Comparison of ENCODE assay signal across 8 mouse cellular contexts in genomic region chr17:31297521-31297939, GRCm38 (mm10). TPM values are rescaled to one million over a fixed set of nuclear protein-coding genes. Genes with fewer than 3 reads are reported as not detected.
DNase-seq lines count a peak whose midpoint lies in the region; ATAC-seq and TF ChIP-seq lines count a peak whose summit lies in the region.

No protein-coding gene starts in this region.

- ATAC-seq in intestine, postnatal 0 days, result peak; percentile 39
- ATAC-seq in lung, embryonic 15.5 days (ENCODE audit: borderline replicate concordance, extremely low read depth, low FRiP score, low TSS enrichment), result peak; percentile 28; the same call in 1 of the 2 replicates

- H3K4me2 ChIP-seq in intestine, postnatal 0 days (replicated peaks; ENCODE audit: low read depth), result peak overlapping the region; percentile 93
- H3K4me2 ChIP-seq in lung, embryonic 15.5 days, result peak overlapping the region; percentile 94

- intact Hi-C loops in left cerebral cortex, postnatal 10 days (cut with DNase I), result no loop called here

- TF ChIP-seq POLR2A in testis, adult 2 months (IDR thresholded peaks at IDR 0.05; ENCODE audit: control insufficient read depth, low read depth, low read length), result no peak
- TF ChIP-seq POLR2A in cerebellum, adult 2 months (IDR thresholded peaks at IDR 0.05; ENCODE audit: borderline replicate concordance, insufficient read depth, low read length), result no peak

- no peaks in the 10 kb centered on the region for H3K4me1 ChIP-seq in intestine, postnatal 0 days (replicated peaks; ENCODE audit: control insufficient read depth, insufficient read depth, low read length)
- H3K4me1 ChIP-seq in lung, embryonic 15.5 days, result peaks cover 26% of the 10 kb centered on the region
- peaks cover 18% of the 10 kb centered on the region for H3K4me1 ChIP-seq in testis, adult 2 months (ENCODE audit: control insufficient read depth, insufficient read depth, low read length)
- peaks cover 3% of the 10 kb centered on the region for H3K4me1 ChIP-seq in cerebellum, adult 2 months (ENCODE audit: control insufficient read depth, insufficient read depth, low read length)

- peak overlapping the region; percentile 60 for H3K4me3 ChIP-seq in intestine, postnatal 0 days (ENCODE audit: low read depth, low read length)
- peak overlapping the region; percentile 55 for H3K4me3 ChIP-seq in lung, embryonic 15.5 days
- H3K4me3 ChIP-seq in testis, adult 2 months (ENCODE audit: control insufficient read depth, low read depth, low read length), result peak overlapping the region; percentile 50
- H3K4me3 ChIP-seq in cerebellum, adult 2 months (replicated peaks; ENCODE audit: insufficient read depth, low read depth, low read length), result no peak overlapping the region

- H3K9ac ChIP-seq in intestine, postnatal 0 days (ENCODE audit: low read depth, low read length), result peak overlapping the region; percentile 64; the same call in 1 of the 2 replicates
- H3K9ac ChIP-seq in lung, embryonic 15.5 days, result no peak overlapping the region

- H3K27me3 ChIP-seq in intestine, postnatal 0 days (replicated peaks; ENCODE audit: control insufficient read depth, insufficient read depth, low read length), result no peaks in the 10 kb centered on the region
- 0 out of 2 replicates have a peak, but pooled peaks cover 7% of the 10 kb centered on the region for H3K27me3 ChIP-seq in lung, embryonic 15.5 days
- H3K27me3 ChIP-seq in testis, adult 2 months (ENCODE audit: control insufficient read depth, insufficient read depth, low read length), result no peaks in the 10 kb centered on the region; the same call in 1 of the 2 replicates
- H3K27me3 ChIP-seq in cerebellum, adult 2 months (ENCODE audit: control insufficient read depth, insufficient read depth, low read length), result no peaks in the 10 kb centered on the region

- peak; percentile 42 for TF ChIP-seq CTCF in intestine, postnatal 0 days (IDR thresholded peaks at IDR 0.05; ENCODE audit: low read depth)
- TF ChIP-seq CTCF in testis, adult 2 months (IDR thresholded peaks at IDR 0.05; ENCODE audit: control insufficient read depth, insufficient read depth, insufficient replicate concordance, low read depth, low read length), result peak; percentile 9; the same call in 1 of the 2 replicates
- no peak for TF ChIP-seq CTCF in cerebellum, adult 2 months (IDR thresholded peaks at IDR 0.05; ENCODE audit: borderline replicate concordance, insufficient read depth, low read depth, low read length)

- H3K27ac ChIP-seq in intestine, postnatal 0 days (ENCODE audit: low read depth, low read length), result 0 out of 2 replicates have a peak overlapping the region, but pooled peaks have one; percentile 83
- peak overlapping the region; percentile 85 for H3K27ac ChIP-seq in lung, embryonic 15.5 days
- no peak overlapping the region for H3K27ac ChIP-seq in testis, adult 2 months (ENCODE audit: control insufficient read depth, insufficient read depth, low read depth, low read length)
- no peak overlapping the region for H3K27ac ChIP-seq in cerebellum, adult 2 months (ENCODE audit: insufficient read depth, low read length)

- DNase-seq in 416B (ENCODE audit: low read depth), result peak; percentile 78
- peak; percentile 86 to 95 for DNase-seq in adrenal gland, adult (ENCODE audit: inconsistent age in 2 of 2, low spot score in 1 of 2)
- peak; percentile 76 to 78 for DNase-seq in heart, adult 18-20 months
- no peak for DNase-seq in left cerebral cortex, postnatal 10 days (ENCODE audit: extremely low spot score in 1 of 2, low spot score in 2 of 2)
- DNase-seq in cerebellum, adult 2 months, result no peak

- H3K9me3 ChIP-seq in intestine, postnatal 0 days (ENCODE audit: control insufficient read depth), result no peaks in the 10 kb centered on the region
- no peaks in the 10 kb centered on the region for H3K9me3 ChIP-seq in lung, embryonic 15.5 days

- WGBS in intestine, postnatal 0 days, result under 1% methylated on average over 7 of the region's 7 CpGs
- WGBS in lung, embryonic 15.5 days, result 3% methylated on average over 7 of the region's 7 CpGs
- WGBS in cerebellum, adult 2 months, result 47% methylated on average over 7 of the region's 7 CpGs

- peaks cover 5% of the 10 kb centered on the region; the same call in 1 of the 2 replicates for H3K36me3 ChIP-seq in intestine, postnatal 0 days (ENCODE audit: control insufficient read depth, insufficient read depth)
- no peaks in the 10 kb centered on the region for H3K36me3 ChIP-seq in lung, embryonic 15.5 days
- H3K36me3 ChIP-seq in testis, adult 2 months (ENCODE audit: control insufficient read depth, insufficient read depth, low read length), result no peaks in the 10 kb centered on the region

RNA-seq across cellular contexts. Expression of gene Slc37a1, which starts 10.9 kb away (rescaled TPM):
- total RNA-seq in heart, adult 18-20 months (2021), result 10 to 100 TPM in 1 of 2 experiments, 1 to 10 TPM in 1; 7.5 to 10.3 TPM
- polyA plus RNA-seq in intestine, postnatal 0 days (2015; fragmentation: Nextera tagmentation; extraction: Ambion mirVana), result 16.5 and 17.1 TPM in 2 replicates
- 7.6 and 9.2 TPM in 2 replicates for polyA plus RNA-seq in lung, embryonic 15.5 days (2015; fragmentation: Nextera tagmentation; extraction: Ambion mirVana)
- polyA plus RNA-seq in testis, adult 2 months (2012; rRNA removed), result 7.2 and 7.7 TPM in 2 replicates
- total RNA-seq in left cerebral cortex, postnatal 10 days (2021), result 1 to 10 TPM; 6.7 to 7.5 TPM
- 6.1 and 7.8 TPM in 2 replicates for polyA plus RNA-seq in cerebellum, adult 2 months (2012; rRNA removed)

RNA-seq across cellular contexts. Expression of gene Rsph1, which starts 20.3 kb away (rescaled TPM):
- 1 to 10 TPM in 1 of 2 experiments, under 1 TPM in 1; 0.79 to 1.7 TPM for total RNA-seq in heart, adult 18-20 months (2021)
- polyA plus RNA-seq in intestine, postnatal 0 days (2015; fragmentation: Nextera tagmentation; extraction: Ambion mirVana), result 0.54 and 0.66 TPM in 2 replicates
- polyA plus RNA-seq in lung, embryonic 15.5 days (2015; fragmentation: Nextera tagmentation; extraction: Ambion mirVana), result 8.1 and 8.2 TPM in 2 replicates
- polyA plus RNA-seq in testis, adult 2 months (2012; rRNA removed), result 550 and 601 TPM in 2 replicates
- 10 to 100 TPM; 12.1 to 14.2 TPM for total RNA-seq in left cerebral cortex, postnatal 10 days (2021)
- 2.7 and 3.7 TPM in 2 replicates for polyA plus RNA-seq in cerebellum, adult 2 months (2012; rRNA removed)

Comparison
In these comparisons a context has a peak if more than half of its experiments do, and no peak if none do; other contexts are left out.
1. DNase-seq: peak in 416B (single experiment), adrenal gland, adult (2 of 2) and heart, adult 18-20 months (2 of 2); none in left cerebral cortex, postnatal 10 days (0 of 2) and cerebellum, adult 2 months (0 of 2).
2. H3K27ac ChIP-seq: peak in intestine, postnatal 0 days (single experiment) and lung, embryonic 15.5 days (single experiment); none in testis, adult 2 months (single experiment) and cerebellum, adult 2 months (single experiment).
3. RNA of gene Rsph1, which starts 20.3 kb away (polyA plus RNA-seq): 550 to 601 TPM in testis, adult 2 months; 8.1 to 8.2 TPM in lung, embryonic 15.5 days, 2.7 to 3.7 TPM in cerebellum, adult 2 months and 0.54 to 0.66 TPM in intestine, postnatal 0 days; every median in the first group is over 10 times any median in the second.